Mouse (Mus musculus) inflammation-experienced regulatory T-cells, adult 6 months (primary cell): ENCODE measurements around the gene Nme9. TPM values are rescaled to one million over a fixed set of nuclear protein-coding genes. Genes with fewer than 3 reads are reported as not detected.

Experiments
- ATAC-seq: one replicate; pipeline ENCODE4 v1.8.0; 2017
- polyA plus RNA-seq, 3 experiments: library from polyadenylated mRNA; unstranded; fragments of 100-300 nt; shearing (Covaris generic); gene quantifications; one replicate each; pipeline ENCODE4 v1.2.1; 2017

Gene Nme9
- polyA plus RNA-seq, 3 experiments from 2014 or later: not detected

DNA sequence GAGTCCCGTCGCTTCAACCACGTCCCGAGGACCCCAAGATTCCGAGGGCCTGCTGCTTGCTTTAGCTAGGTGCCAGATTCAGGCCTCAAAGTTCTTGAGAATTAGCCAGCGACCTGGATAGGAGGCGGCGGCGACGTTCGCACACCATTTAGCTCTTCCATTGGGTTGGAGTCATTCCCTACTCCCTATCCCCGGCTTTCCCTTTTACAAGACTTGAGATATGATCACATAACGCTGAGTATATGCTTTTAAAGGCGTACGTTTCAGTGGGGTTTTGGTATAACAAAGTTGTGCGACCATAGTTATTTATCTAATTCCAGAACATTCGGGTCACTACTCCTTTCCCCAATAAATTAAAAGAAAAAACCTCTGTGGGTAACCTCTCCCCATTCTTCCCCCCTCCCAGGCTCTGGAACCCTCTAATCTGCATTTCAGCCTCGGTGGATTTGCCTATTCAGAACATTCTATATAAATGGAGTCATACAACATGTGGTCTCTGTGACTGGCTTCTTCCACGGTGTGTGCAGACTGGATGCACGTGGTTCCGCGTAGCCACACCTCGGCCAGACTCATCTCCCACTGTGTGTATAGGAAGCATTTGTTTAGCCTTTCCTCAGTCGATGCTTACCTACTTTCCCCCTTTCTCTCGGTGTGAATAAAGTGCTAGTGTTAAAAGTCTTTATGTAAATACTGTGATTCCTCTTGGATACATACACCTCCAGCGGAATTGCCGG, 14.1 kb upstream of the Nme9 start, which contains the start of gene Mras:
TSS of gene Mras (minus strand) at position 351 of the 734 bp plus-strand sequence.
- no peak for ATAC-seq

DNA sequence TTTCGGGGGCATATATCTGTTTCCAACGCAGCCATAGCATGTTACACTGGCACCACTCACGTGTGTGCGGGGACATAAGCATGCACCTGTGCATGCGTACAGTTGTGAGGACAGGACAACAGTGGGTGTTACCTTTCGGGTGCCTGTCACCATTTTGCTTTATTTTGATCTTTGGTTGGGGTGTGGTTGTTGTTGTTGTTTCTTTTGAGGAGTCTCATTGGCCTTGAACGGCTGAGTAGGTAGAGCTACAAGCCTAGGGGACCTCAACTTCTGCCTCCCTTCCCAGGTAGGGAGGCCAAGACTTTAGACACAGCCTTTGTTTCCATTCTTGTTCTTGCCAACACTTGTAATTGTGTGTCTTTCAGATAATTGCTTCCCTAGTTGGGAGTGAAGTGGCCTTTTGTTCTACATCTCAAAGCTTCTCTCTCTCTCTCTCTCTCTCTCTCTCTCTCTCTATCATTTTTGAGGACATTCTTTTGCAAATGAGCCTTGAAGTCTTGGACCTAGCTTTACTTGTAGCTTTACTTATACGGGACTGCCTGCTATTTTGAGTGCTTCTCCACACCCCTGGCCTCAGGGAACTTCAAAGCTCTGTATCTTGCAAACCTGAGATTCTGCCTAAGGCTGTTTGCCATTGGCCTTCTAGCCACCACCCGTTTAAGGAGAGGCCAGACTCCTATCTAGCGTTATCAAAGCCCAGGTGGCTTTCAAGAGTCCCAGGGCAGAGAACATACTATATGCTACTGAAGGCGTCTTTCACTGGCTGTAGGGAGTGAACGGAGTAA, 13.3 kb upstream of the Nme9 start:
- ATAC-seq: no peak

DNA sequence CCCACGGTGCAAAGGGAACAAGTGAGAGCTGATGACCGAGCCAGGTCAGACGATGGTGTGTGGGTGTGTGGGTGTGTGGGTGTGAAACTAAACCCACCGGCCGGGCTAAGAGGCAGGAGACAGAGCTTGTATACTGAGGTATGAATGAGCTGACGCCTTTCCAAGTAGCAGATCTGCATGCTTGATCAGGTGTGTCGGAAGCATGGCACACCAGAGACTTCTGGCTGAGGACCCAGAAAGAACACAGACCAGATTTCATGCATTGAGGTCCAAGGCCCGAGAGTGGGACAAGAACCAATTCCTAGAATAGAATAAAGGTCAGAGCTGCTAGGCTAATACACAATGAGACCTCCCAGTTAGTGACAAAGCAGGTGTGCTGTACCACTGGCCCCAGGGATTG, 12.2 kb upstream of the Nme9 start:
- ATAC-seq: no peak

DNA sequence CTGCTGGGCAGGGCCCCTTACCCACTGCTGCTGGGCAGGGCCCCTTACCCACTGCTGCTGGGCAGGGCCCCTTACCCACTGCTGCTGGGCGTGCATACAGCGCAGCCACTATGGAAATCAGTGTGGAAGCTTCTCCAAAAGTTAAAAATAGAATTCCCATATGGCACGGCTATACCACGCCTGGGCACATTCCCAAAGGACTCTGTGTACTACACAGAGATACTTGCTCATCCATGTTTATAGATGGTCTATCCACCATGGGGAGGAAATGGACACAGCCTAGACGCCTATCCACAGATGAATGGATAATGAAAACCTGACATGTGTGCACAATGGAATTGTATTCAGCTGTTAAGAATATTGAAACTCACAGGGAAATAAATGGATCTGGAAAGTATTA, 10.3 kb upstream of the Nme9 start:
- ATAC-seq: no peak

DNA sequence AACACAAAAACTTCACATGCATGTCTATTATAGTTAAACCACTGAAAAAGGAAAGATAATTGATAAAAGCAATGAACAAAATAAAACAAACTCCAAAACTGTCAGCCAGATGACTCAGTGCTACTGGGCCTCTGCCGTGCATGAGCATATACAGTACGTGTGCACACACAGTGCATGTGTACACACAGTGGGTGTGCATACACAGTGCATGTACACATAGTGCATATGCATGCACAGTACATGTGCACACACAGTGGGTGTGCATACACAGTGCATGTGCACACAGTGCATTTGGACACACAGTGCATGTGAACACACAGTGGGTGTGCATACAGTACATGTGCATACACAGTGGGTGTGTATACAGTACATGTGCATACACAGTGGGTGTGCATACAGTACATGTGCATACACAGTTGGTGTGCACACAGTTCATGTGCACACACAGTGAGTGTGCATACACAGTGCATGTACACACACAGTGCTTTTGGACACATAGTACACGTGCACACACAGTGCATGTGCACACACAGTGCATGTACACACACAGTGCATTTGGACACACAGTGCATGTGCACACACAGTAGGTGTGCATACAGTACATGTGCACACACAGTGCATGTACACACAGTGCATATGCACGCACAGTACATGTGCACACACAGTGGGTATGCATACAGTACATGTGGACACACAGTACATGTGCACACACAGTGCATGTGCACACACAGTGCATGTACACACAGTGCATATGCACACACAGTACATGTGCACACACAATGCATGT, 9.4 kb upstream of the Nme9 start:
- no peak for ATAC-seq

DNA sequence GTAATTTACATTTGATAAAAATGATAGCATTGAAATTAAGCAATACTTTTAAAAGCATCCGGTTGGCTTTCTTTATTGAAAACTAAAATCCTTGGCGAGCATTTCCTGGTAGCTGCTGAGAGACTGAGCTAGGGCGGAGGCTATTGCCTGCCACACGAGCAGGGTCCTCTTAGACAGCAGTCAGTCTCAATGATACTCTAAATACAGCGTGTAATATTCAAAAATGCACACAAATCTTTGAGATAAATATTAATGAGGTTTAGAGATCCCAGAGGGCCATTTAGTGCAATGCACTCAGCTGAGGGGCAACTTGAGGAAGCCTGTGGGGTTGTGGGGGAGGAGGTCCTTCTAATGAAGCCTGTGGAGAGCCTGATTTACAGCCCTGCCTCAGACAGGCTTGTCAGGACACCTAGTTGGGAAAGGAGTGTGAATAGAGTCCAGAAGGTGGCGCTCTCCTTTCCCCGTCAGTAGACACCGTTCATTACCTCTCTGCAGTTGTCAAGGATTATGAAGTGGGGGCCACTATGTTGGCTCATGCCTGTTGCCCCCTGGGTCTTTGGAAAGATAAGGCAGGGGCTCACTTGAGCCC, 6.6 kb upstream of the Nme9 start:
- ATAC-seq: no peak

DNA sequence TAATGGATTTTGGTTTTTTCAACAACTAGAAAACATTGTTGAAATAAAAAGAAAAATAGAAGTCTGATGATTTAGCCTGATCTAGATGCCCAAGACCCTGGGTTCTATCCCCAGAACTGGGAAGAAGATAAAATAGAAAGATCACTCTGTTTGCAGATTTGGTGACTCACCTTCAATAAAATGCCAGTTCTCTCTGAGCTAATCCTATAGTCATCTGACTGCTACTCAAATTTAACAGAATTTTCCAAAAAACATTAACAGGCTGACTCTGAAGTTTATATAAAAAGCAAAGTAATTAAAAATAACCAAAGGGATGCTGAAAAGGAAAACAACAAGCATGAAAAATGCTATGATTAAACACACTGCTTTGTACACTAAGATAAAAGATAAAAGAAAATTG, 5.0 kb upstream of the Nme9 start:
- ATAC-seq: no peak

DNA sequence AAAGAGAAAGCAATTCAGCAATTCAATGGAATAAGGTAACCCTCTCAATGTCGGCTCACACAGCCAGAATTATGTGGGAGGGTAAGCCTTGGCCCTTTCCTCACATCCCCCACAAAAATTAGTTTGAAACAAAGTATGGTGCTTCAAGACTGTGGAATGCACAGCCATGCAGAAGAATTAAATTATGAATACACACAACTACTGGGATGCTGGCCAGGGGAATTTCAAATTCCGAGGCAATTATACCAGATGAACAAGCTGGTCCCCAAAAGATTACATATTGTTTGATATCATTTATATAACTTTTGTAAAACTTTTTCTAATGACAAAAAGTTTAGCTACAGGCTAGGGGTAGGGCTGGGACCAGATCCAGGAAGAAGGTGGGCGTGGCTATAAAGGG, 4.0 kb upstream of the Nme9 start:
- ATAC-seq: no peak

DNA sequence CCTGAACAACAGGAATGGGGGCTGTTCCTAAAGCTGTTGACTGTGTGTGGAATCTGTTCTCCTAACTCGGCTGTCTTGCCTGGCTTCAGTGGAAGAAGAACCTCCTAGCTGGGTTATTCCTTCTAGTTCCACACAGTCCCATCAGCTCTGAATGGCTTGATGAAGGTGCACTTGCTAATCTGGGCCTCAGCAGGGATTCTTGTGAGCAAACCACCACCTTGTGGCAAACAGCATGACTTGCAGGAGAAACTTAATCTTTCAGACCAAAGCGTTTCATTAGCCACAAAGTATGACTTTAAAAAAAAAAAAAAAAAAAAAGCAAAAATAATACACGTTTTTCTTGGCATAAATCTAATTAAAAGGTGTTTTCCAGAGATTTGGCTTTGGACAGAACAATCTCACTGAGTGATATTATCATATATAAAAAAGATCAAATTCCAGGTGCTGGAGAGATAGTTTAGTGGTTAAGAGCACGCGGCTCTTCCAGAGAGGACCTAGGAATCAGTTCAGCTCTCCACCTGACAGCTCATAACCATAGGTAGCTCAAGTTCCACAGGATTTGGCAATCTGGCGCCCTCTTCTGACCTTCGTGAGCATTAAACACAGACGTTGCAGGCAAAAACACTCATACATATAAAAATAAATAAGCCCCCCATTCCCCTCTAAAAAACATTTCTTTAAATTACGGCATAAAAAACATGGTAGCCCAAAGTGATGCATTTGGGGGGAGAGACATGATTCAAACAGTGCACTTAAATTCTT, 1.2 kb upstream of the Nme9 start:
- no peak for ATAC-seq

DNA sequence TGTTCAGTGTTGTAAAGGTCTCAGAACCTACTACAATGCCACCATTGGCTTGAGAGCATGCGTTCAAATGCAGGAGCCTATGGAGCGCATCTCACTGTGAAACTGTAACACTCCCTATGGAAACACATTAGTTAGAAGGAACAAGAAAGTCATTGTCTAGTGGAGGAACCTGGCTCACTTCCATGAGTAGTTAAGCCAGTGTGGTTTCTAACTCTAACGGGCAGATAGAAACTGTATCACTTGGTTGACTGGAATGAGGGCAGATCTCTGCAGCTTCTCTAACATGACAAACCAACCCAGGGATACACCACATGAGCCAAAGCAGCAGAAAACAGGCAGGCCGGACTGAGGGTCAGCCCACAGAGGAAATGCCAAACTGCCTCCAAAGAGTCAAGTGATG, 2.9 kb downstream of the Nme9 start:
- no peak for ATAC-seq

DNA sequence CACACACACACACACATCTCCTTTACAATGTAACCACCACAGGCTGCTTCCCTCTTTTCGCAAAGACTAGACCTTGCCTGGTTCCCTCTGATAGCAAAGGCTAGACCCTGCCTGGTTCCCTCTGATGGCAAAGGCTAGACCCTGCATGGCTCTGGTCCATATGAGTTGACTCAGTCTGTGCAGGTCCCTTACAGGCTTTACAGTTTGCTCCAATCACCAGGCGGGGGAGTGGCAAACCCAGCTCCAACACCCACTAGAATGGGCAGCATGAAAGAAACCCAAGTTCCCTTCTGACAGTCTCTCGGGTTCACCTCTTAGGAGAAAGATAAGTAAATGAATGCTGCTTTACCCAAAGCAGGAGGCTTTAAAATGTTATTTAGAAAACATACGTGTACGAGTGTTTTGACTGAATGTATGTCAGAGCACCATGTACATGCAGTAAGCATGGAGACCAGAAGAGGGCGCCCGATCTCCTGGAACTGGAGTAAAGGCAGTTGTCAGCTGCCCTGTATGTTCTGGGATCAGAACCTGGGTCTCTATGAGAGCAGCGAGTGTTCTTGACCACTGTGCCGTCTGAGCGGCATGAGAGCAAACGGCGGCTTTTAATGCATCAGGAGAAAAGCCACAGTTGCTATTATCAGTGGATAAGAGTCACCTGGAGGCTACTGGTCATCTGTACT, 7.4 kb downstream of the Nme9 start:
- no peak for ATAC-seq

DNA sequence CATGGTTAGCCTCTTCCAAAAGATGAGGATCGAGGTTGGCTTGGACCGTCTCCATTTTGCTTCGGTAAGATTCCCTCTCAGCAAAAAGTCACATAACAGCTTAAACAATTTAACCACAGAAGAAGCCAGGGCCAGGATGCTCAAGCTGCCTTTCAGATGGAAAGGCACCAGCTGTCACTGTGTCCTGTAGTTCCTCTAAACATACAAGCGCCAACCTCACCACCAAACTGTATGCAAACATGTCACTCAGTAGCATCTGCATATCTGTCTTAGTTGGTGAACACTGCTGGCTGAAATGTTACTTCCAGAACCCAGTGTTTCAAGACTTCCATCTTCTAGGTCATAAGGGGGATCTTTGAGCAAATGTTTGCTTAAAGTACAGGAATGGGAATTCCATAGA, 8.5 kb downstream of the Nme9 start:
- ATAC-seq: no peak

DNA sequence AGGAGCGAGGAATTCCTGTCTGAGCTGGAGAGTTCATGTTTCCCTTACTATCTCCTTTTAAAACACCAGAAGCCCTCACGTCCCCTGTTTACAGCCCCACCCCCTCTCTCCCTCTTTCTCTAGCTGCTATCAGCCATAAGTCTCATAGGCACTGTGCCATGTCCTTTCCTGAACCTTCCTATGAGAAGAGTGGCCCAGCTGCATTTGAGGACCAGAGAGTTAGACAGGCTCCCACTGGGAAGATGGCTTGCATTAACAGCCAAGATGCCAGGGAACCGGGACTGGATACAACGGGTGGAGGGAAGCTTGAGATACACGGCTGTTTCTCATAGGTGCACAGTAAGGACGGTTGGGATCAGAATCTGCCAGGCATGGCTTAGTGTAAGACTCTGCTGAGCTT, 13.6 kb downstream of the Nme9 start:
- no peak for ATAC-seq

DNA sequence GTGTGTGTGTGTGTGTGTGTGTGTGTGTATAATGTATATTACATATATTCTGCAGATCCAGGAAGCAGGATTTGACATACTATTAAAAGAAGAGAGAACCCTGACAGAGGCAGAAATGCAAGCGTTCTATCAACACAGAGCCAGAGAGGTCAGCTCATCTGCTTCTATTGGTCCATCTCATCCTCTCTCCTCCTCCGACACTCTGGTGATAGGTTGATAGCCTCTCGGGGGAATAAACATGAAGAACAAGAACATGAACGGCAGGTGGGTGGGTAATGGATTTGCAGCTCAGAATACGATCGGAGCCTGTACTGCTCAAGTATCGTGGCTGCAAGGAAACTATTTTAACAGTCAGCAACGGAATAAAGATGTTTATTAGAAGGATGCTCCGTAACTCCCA, 17.3 kb downstream of the Nme9 start:
- ATAC-seq: no peak

DNA sequence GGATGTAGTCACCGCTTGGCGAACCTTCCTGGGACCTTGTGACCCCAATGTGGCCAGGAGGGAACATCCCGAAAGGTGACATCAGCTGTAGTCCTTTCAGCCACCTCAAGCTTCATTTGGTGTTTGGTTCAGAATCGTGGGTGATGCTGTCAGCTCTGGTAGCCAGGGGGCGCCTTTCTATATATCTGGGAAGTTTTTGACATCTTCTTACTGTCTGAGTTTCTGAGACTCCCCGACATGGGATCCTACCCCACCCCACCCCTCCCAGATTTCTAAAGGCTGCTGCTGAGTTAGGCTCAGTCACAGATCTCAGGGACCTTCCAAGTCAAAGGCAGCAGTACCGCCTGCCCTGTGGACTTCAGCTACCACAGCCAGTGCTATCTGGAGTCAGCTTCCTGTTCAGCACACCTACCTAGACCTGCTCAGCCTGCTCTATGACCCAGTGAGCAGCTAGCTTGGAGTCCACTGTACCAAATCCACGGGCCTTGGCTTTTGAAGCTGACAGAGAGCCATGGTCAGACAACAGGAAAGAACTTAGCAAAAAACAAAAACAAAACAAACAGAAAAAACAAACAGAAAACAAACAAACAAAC, 18.5 kb downstream of the Nme9 start:
- ATAC-seq: no peak

DNA sequence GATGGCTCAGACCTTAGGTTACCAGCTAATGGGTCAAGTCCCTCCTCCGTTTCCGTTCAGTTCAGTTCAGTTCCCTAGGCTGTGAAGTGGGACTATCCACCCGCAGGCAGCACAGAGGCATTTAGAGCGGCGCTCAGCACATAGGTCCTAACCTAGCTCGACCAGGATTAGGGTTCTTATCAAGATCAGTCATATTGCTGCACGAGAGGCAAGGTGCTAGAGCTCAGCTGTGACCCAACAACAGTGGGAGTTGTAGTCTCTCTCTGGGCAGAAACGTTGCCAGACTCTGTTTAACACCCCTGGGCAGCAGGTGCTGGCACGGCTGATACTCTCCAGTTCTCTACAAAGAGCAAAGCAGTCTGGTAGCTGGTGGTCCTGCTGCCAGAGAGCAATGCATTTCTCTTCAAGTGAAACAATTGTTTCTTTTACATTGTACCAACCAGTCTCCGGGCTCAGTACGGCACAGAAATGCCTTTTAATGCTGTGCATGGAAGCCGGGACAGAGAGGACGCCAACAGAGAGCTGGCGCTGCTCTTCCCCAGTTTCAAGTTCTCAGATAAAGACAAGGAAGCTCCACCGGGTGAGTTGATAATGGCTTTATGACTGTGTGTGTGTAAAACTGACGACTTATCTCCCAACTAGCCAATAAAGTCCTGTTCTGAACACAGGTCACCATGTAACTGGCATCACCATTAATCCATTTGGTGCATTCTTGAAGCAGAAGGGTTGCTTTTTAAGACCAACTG, 19.2 kb downstream of the Nme9 start:
- no peak for ATAC-seq

DNA sequence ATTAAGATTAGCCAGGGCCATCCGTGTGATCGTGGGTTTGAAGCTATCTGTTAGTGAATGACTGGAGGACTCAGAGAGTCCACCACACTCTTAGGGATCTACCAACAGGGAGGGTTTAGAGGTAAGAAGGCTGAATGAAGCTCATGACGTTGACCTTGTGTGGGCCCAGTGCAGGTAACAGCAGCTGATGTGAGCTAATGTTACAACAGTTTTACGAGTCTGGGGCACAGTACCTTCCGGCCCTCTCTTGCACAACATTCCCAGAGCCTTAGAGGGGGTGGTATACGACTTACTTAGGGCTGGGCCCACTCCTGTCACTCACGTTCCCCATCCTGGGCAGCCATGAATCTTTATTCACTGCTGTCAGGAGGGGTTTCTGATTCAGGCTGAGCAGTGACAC, 20.1 kb downstream of the Nme9 start:
- ATAC-seq: no peak

DNA sequence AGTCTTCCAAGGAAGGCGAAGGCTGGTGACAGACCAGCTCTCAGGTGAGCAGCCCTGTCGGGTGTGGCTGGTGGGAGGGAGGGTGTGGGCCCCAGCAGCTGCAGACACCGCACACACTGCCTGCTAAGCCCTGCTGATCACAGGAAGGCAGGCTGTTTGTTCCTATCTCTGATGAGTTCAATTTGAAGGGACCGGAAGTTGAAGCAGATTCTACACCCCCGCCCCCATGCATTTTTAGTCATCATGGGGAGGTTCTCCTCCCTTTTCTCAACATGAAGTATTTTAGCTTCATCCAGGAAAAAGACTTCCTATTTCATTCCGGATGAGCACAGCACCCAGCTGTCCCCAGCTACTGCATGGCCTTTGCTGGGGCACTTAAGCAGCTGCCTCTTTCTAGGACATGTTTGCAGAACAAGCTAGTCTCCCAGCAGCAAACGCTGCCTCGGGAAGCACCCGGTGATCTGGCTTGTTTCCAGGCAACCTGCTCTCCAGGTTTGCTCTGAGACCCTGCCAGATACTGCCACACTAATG, 28.0 kb downstream of the Nme9 start:
- peak; percentile 84 for ATAC-seq

DNA sequence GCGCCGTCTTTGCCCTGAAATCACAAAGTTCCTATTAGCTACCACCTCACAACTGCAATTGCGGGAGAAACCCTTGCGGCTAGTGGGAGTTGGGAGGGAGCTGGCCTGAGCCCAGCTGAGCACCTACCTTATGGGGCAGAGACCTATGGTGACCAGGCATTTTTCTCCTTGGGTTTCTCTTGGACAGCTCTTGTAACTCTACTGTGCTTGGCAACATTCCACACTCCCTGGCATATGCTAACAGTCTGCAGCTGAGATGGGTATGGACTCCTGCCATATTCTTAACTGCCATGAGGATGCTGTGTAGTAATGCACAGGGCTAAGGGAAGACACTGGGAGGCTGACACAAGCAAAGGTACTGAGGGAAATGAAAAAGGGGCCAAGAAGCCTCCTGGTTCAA, 29.5 kb downstream of the Nme9 start:
- no peak for ATAC-seq

DNA sequence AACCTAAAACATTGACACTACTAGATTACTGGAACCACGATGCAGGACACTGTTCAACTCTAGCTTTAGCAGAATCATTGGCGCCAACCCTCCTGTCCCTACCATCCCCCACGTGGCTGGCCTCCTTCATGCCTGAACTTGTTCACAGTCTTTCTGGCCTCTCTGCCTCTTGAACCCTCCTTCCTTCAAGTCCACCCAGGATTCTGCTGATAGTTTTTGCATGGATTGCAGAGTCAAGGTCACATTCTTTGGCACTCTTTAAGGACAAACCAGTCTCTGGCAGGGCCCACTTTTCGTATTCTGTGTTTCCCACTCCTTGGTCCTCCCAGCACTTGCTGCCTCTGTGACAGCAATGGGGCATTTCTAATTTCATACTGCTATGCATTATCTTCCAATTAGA, 31.9 kb downstream of the Nme9 start:
- ATAC-seq: no peak
